Mouse (Mus musculus) adipocyte (in vitro differentiated cells): ENCODE results near the gene Mum1.

Experiments
- DNase-seq: peaks from one replicate; pipeline ENCODE4 v3.0.0-alpha.2; 2016; ENCODE audit warnings: low spot score

Gene Mum1

DNA sequence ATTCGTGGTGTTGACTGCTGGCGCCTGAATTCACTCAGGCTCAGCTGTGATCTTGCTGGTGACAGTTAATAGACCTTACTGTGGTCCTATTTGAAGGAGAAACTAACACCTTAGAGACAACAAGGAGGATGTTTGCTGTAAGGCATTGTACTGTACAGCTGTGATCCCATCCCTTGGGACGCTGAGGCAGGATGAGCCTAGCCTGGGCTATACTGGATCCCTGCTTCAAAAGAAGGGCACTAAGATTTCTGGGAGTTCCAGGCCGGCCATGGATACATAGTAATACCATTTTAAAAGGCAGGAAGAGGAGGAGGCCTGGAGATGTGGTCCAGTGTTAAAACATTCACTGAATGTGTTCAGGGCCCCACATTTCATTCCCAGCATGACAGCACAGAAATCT lies 24.3 kb downstream of the Mum1 start:
- DNase-seq = no peak

DNA sequence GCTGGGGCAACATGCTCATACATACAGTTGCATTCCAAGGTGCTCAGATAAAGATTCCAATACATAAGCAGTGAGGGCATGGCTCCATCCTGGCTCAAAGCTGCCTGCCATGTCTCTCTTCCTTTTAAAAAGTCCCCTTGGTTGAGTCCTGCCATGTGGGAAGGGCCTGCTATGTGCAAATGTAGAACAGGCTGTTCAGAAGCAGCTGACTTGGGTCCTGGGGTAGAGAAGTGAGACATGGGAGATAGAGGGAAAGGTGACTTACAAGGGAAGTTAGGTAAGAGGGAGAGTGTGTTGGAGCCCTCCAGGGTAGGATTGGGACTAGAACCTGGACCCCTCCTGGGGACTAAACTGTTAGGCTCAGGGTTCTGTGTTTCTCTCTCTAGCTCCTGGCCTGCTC lies 25.8 kb downstream of the Mum1 start:
- no peak for DNase-seq

DNA sequence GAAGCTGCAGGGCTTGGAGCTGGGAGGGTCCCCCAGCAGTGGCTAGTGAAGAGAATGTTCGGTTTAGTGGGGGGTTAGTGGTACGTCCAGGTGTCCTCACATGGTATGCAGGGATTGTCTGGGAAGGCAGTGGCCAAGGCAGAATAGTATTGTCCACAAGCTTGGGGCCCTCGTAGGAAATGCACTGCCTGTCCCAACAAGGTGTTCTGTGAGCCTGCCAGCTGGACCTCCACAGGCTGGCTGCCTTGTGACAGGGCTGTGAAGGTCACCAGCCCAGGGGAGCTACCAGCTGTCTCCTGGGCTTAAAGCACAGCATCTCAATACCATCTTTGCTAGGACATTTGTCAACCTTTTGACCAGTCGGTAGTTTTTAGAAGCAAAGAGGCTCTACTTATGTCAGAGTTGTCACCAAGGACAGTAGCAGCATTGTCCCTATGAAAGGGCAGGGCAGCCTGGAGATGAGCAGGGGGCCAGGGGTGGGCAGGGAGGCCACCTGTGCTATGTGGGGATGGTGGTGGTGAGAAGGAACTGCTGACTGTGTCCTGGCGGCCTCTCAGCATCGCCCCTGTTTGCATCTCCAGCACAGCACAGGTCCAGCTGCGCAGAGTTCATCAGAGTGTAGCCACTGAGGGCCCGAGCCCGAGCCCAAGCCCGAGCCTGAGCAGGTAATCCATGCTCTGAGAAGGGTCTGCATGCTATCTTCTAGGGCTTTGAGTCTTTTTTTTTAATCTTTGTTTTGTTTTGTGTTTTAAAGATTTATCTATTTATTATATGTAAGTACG lies 26.4 kb downstream of the Mum1 start:
- no peak for DNase-seq

DNA sequence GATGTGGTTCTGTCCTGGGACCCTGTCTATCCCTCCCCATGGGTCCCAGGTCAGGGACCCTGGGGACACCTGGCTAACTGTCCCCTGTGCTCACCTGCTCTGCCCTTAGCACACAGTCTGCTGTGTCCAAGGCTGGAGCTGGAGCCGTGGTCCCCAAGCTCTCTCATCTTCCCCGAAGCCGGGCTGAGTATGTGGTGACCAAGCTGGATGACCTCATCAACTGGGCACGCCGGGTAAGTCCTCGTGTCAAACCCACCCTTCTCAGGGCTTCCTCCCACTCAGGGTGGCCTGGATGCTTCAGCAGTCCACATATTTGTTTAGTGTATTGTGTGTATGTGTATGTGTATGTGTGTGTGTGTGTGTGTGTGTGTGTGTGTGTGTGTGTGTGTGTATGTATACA lies 27.3 kb downstream of the Mum1 start:
- DNase-seq = no peak

DNA sequence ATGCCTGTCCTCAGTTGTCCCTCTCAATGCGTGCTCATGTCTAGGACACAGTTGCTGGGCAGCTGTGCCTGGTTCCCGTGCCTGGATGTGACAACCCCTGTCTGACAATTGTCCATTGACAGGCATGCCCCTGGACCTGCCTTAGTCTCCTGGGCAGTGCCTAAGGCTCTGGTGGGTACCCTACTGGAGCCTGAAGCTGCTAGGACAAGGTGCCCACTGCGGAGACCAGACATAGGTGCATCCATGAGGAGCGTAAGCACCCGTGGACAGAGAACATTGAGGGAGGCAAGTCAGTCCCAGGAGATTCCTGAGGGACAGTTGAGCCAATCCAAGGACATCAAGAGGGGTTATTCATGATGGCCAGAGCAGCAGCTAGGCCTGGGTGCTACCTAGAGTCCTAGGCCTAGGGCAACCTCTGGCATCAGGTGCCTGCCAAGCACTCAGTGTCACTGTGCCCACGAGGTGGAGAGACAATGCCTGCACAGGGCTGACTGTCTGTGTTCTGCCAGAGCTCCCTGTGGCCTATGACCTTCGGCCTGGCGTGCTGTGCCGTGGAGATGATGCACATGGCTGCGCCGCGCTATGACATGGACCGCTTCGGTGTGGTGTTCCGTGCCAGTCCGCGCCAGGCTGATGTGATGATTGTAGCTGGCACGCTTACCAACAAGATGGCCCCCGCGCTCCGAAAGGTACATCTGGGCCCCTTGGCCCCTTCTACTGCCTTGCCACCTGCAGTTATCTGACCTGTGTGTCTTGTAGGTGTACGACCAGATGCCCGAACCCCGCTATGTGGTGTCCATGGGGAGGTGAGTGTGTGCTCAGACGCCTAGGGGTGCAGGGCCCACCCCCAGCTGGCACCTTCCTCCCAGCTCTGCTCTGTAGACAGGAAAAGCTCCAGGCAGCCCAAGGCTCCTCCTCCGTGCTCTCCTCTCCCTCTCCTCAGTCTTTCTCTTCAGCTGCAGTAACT lies 28.4 kb downstream of the Mum1 start:
- no peak for DNase-seq

DNA sequence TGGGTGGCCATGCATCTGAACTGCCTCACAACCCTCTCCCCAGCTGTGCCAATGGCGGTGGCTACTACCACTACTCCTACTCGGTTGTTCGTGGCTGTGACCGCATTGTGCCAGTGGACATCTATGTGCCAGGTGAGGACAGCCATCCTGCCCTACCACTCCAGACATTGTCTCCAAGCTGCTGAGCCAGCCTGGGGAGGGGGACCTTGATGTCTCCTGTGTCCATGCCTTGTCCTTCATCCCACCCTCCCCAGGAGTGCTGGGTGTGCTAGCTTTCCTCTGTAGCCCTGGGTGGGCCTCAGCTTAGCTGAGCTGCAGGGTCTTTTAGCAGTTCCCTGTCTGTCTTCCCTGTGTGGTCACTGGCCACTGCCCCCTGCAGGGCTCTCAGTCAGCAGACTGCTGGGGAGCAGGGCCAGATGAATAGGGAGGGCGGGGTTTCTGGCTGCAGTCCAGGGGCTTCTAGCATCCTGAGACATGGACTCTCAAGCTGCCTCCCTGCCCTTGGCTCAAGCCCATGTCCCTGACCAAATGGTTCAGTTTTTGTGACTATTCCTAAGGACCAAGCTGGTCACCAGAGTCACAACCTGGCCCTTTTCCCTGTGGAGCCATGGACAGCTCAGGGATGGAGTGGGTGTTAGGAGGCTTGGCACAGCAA lies 29.8 kb downstream of the Mum1 start:
- DNase-seq = no peak

DNA sequence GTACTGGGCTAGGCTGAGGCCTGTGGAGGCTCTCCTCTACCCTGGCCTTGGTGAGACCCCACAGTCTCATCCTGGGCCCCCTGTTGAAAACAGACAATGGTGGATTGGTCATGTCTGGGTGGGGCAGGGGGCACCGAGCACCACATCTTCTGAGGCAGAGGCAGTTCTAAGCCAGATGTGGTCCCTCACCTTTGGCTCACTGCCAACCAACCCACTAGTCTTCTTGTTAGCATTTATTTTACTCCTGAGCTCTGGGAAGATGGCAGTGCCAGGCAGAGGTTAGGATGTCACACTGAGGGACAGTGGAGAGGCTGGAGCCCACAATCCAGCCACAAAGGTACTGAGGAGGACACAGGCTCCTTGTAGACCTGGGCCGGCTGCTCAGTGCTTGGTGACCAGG lies 31.7 kb downstream of the Mum1 start:
- DNase-seq = no peak

DNA sequence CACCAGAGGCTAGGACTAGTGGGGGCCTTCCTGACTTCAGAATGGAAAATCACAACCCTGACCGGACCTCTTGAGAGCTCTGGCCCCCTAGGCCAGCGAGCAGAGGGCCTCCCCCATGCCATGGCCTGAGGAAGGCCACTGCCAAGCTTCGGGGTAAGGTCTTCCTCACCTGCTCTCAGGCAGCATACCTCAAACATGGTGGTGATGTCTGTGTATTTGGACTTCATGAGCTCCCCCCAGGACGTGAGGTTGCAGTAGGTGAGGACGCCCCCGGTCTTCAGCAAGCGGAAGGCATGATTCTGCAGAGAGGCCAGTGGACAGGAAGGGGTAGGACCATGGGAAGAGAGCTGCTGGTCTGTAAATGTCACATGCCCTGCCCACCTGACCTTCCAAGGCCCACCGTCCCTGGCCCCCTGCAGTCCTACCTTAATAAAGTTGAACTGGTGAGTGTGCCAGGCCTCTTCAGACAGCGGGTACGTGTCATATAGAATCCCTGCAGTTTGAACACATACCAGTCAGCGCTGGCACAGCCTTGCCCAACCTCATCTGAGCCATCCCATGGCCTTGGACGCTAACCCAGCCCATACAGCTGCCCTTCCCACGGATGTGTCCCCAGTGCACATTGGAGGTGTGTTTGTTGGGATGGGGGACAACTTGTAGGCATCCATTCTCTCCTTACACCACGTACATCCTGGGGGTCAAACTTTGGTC lies 32.7 kb downstream of the Mum1 start:
- DNase-seq = no peak

DNA sequence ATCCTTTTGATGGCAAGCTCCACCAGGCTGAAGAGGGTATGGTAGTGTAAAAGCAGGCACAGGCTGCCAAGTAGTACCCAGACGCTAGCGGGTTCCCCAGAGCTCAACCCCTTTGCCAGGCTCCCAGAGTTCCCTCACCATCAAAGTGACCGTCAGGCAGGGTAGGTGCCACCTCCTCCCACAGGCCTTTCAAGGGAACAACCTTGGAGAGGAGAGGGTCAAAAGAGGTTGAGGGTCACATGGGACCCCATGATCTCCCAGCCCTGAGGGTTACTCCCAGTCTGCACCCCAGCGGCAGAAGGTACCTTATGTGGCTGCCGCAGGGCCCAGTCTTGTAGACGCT lies 33.2 kb downstream of the Mum1 start:
- no peak for DNase-seq

DNA sequence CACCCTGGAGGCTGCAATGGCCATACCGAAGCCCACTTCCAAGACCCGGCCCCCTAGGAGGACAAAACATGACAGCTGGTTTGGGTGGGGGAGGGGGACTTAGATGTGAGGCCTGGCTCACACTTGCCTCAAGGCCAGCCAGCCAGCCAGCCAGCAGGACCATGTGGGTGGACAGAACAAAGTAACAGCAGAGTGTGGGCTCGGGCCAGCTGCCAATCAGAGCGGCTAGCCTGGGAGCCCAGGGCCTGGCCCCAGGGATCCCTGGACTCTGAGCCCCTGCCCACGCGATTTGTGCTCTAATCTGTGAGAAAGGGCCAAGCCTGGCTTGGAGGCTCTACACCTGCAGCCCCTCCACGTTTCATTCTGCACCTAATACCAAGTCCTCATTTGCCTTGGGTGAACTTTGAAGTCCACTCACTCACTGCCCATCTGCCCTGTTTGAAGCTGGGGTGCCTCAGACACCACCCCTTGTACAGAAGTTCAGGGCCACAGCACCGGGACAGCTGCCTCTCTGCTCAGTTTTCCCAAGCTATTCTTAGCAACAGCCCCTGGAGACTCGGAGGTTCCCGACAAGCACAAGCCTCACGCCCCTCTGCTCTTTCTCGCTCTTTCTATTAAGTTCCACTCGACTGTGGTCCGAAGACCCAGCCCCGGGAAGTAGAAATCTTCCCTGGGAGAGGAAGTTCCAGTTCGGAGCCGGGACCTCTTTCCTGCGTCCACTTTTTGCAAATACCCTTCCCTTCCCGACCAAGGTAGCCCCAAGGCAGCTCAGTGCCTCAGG lies 33.8 kb downstream of the Mum1 start:
- peak; percentile 65 for DNase-seq

DNA sequence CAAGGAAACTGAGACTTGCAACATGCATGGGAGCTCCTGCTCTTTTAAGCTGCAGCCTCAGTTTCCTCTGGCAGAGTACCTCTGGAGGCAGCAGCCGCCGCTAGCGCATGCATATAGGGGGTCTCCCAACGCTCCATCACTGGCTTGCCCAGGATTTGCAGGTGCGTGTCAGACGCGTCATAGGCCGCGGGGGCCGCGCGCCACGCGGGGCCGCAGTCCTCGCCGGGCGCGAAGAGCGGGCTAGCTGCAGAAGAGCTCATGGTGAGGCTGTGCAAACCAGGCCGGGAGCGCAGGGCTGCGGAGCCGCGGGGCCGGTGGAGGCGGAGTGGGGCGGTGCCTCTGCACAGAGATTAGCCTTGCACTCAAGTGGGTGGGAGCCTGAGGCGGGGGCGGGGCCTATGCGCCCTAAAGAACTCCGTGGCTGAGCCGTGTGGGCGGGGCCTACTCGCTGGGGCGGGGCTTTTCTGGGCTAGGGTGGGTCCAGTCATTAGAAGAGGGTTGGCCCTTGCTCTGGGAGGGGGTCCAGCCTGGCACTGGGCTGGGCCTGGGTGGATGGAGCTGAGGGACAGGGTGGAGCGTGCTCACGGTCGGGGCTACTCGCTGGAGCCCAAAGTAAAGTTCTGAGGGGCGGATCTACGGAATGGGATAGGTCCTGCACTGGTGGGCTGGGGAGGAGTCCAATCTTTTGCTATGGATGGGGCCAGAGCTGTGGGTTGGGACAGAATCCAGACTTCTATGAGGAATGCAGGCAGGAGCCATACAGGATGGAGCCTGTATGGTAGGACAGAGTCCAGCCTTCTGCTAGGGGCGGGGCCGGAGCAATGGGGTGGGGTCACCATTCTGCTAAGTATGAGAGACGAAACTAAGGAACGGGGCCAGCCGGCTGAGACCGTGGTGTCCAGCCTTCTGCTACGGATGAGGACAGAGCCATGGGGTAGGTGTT lies 34.7 kb downstream of the Mum1 start, which contains the start of the genes Gamt and Dazap1:
Gamt (minus strand) TSS at position 371 of the 943 bp plus-strand sequence.
Dazap1 (plus strand) TSS at position 845 of the 943 bp plus-strand sequence.
- DNase-seq = peak; percentile 98

DNA sequence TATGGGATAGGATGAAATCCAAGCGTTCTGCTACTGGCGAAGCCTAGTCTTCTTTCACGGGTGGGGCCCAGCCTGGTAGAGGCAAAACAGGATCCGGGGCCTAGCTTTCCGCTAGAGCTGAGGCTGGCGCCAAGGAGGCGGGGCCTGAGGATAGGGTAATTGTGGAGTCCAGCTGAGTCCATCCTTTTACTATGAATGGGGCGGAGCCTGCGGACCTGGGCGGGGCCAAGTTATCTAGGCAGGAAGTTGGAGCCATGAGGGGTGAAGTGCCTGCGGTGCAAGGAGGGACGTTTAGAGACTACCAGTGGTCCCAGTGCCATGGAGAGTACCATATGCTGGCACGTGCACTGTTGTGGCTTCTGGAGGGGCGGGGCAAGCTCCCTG lies 35.3 kb downstream of the Mum1 start:
- peak; percentile 99 for DNase-seq

DNA sequence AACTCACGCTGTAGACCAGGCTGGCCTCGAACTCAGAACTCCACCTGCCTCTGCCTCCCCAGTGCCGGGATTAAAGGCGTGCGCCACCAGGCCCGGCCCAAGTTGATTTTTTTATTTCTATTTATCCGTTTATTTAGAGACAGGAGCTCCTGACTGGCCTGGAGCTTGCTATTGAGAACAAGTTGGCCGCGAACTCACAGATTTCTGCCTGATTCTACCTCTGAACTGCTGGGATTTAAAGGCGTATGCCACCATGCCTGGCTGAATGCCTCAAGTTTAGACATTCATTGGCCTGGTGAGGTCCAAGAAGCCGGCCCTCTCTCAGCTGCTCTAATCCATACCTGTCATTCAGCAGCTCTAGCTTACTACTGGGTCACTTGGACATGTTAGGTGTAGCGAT lies 35.9 kb downstream of the Mum1 start:
- DNase-seq = no peak

DNA sequence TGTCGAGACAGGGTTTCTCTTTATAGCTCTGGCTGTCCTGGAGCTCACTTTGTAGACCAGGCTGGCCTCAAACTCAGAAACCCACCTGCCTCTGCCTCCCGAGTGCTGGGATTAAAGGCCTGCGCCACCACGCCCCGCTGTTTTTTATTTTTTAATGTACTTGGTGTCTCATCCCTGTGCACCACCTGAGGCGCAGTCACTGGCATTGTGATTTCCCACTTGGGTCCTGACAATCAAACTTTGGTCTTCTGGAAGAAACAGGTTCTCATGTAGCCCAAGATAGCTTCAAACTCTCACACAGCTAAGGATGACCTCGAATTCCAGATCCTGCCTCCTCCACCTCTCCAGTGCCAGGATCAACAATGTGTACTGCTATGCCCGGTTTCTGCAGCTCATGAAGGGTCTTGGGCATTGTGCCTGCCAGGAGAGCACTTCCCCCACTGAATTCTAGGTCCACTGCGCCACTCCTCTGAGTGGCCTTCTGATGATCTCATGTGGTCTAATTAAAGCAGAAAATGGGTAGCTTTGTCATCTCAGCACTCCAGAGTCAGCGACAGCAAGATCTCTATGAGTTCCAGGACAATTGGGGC lies 36.6 kb downstream of the Mum1 start:
- no peak for DNase-seq

DNA sequence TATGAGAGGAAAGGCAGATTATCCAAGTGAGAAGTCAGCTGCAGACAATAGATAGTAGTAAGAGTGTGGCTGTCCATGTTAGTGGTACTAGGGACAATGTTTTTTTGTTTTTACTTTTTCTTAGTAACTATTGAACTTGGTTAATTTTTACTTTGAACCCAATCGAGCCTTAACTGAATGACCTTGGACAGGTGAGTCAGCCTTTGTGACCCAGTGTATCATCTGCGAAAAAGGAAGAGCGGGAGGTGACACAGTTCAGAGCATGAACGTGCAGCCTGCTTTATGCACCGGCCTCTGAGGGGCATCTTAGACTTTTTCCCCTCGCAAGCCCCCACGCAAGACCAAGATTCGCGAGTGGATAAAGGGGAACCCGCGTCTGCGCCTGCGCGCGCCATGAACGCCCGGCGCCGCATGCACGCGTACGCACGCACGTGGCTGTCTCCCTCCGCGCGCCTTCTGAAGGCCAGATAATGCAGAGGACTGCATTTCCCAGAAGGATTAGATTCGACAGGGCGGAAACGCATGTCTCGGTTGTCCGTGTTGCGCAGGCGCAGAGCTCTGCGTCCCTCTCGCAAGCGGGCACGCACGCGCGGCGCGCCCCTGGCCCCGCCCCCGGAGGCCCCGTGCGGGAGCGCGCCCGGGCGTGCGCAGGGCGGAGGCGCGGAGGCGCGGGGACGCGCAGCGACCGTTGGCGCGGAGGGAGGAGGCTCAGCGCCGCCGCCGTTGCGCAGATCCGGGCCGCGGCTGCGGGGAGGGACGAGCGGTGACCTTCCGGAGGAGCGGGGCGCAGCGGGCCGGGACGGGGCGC lies 38.3 kb downstream of the Mum1 start:
- peak; percentile 98 for DNase-seq

DNA sequence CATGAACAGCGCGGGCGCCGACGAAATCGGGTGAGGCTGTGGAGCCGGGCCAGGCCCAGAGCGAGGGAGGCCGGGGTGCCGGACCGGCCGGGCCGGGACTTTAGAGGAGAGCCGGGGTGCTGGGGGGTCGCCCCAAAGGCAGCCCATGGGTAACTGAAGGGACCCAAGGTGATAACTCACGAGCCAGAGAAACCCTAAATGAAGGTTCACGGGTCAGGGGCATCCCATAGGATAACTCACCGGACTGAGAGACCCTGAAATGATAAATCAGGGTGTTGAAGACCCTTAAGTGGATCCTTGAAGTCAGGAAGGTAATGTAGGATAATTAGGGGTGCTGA lies 38.9 kb downstream of the Mum1 start:
- DNase-seq = no peak

DNA sequence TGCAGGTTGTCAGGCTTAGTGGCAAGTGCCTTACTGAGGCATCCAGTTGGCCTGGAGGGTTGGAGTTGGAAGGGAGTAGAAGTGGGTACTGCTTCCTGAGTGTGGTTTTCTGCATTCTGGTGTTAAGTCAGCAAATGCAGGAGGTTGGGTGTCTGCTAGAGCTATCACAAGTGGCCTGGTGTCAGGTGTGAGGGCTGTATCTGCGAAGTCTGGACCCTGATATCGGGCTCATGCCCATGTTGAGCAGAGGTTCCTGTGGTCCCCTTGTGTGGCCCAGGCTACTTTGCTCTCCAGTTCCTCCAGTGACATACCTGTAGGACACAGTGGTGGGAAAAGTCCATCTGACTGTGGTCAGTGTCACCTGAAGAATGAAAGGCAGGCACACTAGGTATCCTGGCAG lies 43.9 kb downstream of the Mum1 start:
- no peak for DNase-seq

DNA sequence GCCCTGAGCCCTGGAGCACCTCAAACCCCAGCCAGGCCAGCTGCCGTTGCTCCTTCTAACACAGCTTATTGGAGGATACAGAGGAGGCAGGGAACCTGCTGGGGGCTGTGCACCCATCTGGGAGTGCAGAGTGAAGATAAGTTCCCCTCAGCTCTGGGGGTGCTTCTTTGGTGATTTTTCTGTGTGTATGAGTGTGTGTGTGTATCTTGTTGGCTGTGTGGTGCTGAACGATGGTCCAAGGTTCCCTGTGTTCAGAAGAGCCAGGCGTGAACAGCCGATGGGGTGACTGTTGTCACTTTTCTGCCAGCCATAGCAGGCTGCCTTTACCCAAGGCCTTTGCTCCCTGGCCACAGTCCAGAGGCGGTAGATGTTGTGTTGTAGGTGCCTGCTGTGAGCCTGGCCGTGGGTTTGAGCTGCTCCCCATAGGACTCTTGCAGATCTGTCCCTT lies 44.5 kb downstream of the Mum1 start:
- DNase-seq = no peak
